Mouse (Mus musculus) bone marrow, adult 2 months (tissue): ENCODE results near the gene Tspan15. TPM values are rescaled to one million over a fixed set of nuclear protein-coding genes. Genes with fewer than 3 reads are reported as not detected.

ENCODE experiments used
- H3K27ac ChIP-seq: fragments of 200-500 bp; 2 replicates; pipeline ENCODE4 v1.5.1; 2012; ENCODE audit warnings: low read depth, mild to moderate bottlenecking, control low read depth, inconsistent platforms, low read length; ENCODE audit not compliant: control insufficient read depth, poor library complexity, insufficient read depth
- H3K4me1 ChIP-seq: fragments of 200-500 bp; 2 replicates; pipeline ENCODE4 v1.6.1; 2011; ENCODE audit warnings: low read length; ENCODE audit not compliant: control insufficient read depth, insufficient read depth
- H3K4me3 ChIP-seq: fragments of 200-500 bp; replicated peaks from 2 replicates; pipeline ENCODE3; 2011; ENCODE audit warnings: mild to moderate bottlenecking, low read depth, low read length, control low read depth; ENCODE audit not compliant: control insufficient read depth
- CTCF ChIP-seq: fragments of 200-500 bp; IDR thresholded peaks from 2 replicates; pipeline ENCODE4 v1.5.1; 2011; ENCODE audit warnings: low read length, control low read depth; ENCODE audit not compliant: control insufficient read depth, insufficient read depth
- POLR2A ChIP-seq: fragments of 200-500 bp; IDR thresholded peaks from 2 replicates; pipeline ENCODE4 v1.6.1; 2011; ENCODE audit warnings: low read depth, mild to moderate bottlenecking, control low read depth, low read length, borderline replicate concordance; ENCODE audit not compliant: control insufficient read depth
- WGBS: fragments of 180-500 bp; shearing (Covaris S2); methylation state at CpG from one replicate; pipeline ENCODE4 v1.1.7; 2018; 5-methylcytosine and 5-hydroxymethylcytosine counted together
- polyA plus RNA-seq: library from polyadenylated mRNA; stranded (reverse); fragments of >200 nt; gene quantifications from 2 replicates; pipeline ENCODE4 v1.2.4, GENCODE M21; 2011; ENCODE audit warnings: low replicate concordance; ENCODE audit not compliant: missing spikeins, insufficient read depth, insufficient read length

Gene Tspan15
- polyA plus RNA-seq, 1 experiment, result 5.3 TPM

DNA sequence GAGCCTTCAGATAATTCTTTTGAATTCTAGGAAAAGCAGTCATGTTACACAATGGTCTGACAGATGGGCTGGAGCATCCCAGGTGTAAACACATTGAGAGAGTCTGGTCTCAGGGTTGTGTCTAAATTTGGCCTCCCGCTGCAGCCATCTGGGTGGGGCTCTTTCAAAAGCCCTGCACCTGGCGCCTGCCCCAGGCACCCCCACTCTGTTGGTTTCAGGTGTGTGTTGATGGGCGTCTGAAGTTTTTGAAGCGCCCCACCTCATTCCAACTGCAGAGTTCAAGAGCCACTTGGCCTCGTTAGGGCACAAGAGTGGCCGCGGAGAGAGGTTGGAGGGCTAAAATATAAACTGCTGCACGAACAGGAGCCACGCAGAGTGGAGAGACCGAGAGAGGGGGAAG, 11.3 kb upstream of the Tspan15 start:
- TF ChIP-seq POLR2A (no peak), CTCF (no peak)
- no peak overlapping the region for H3K27ac ChIP-seq
- WGBS, result 80% methylated on average over 10 of the region's 10 CpGs
- no peaks in the 10 kb centered on the region; the same call in 1 of the 2 replicates for H3K4me1 ChIP-seq
- no peak overlapping the region for H3K4me3 ChIP-seq

DNA sequence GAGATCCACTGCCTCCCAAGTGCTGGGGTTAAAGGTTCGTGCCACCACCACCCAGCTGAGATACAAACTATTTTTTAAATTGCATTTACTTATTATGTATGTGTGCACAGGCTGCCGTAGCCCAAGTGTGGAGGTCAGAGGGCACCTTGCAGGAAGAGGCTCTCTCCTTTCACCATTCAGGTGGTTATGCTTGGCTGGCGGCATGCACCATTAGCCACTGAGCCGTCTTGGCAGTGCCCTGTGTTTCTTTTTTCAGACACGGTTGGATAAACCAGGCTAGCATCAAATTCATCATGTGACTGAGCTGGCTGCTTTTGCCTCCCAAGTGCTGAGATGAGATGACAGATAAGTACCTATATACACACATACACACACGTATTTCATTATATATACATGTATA, 8.2 kb upstream of the Tspan15 start:
- Histone ChIP-seq H3K4me1 (no peaks in the 10 kb centered on the region; the same call in 1 of the 2 replicates), H3K27ac (no peak overlapping the region), H3K4me3 (no peak overlapping the region)
- 67% methylated on average over 6 of the region's 6 CpGs for WGBS
- TF ChIP-seq CTCF (no peak), POLR2A (no peak)

DNA sequence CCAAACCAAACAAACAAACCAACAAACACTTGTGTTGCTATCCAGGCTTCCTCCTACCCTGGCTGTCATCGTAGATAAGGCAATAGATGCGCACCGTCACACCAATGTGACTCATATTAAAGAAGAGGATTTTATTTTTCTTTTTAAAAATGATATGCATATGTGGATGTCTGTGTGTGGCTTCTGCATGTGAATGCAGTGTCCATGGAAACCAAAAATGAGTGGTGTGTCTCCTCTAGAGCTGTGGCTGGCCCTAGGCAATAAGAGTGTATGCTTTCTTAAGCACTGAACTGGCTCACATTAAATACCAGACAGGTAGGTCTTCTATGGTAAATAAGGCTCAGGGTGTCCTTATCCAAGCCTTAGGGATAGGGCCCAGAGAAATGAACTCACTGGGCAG, 7.6 kb upstream of the Tspan15 start:
- no peak overlapping the region for H3K4me3 ChIP-seq
- TF ChIP-seq POLR2A (no peak), CTCF (no peak)
- WGBS, result 75% methylated on average over 3 of the region's 3 CpGs
- no peak overlapping the region for H3K27ac ChIP-seq
- H3K4me1 ChIP-seq, result no peaks in the 10 kb centered on the region; the same call in 1 of the 2 replicates

DNA sequence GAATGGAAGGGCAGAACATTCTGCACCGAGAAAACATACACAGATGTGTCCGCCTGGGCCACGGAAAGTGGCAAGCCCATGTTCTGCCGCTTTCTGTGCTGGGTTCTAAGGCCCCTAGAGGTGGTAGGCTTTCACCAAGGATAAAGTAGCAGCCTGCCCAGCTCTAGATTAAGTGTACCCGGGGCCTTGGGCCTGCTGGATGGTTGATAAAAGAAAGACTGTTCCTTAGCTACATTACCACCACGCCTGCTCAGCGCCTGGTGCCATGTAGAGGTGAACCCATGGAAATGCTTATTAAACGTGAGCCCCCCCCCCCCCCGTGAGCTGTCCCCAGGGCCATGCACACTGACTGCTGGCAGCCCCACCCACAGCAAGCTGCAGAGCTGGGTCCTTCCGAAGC, 6.2 kb upstream of the Tspan15 start:
- TF ChIP-seq CTCF (no peak), POLR2A (no peak)
- Histone ChIP-seq H3K27ac (no peak overlapping the region), H3K4me3 (no peak overlapping the region), H3K4me1 (no peaks in the 10 kb centered on the region; the same call in 1 of the 2 replicates)
- WGBS, result 43% methylated on average over 10 of the region's 10 CpGs

DNA sequence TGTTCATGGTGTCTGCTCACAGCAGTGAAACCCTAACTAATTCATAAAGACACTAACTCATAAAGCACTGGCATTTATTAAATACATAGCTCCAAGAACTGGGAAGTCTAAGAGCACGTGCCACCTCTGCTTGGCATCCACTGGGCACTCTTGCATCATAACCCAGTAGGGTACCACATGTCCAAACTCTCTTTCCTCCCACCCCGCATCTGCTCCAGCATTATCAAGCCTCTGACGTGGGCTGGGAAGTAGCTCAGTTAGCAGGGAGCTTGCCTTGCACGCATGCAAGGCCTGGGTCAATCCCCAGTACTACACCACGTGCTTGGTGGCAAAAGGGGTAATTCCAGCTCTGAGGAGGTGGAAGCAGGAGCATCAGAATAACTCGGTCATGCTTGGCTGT, 5.1 kb upstream of the Tspan15 start:
- Histone ChIP-seq H3K4me1 (no peaks in the 10 kb centered on the region; the same call in 1 of the 2 replicates), H3K4me3 (no peak overlapping the region), H3K27ac (peak overlapping the region; percentile 3; the same call in 1 of the 2 replicates)
- TF ChIP-seq POLR2A (no peak), CTCF (no peak)
- WGBS, result 78% methylated on average over 6 of the region's 6 CpGs

DNA sequence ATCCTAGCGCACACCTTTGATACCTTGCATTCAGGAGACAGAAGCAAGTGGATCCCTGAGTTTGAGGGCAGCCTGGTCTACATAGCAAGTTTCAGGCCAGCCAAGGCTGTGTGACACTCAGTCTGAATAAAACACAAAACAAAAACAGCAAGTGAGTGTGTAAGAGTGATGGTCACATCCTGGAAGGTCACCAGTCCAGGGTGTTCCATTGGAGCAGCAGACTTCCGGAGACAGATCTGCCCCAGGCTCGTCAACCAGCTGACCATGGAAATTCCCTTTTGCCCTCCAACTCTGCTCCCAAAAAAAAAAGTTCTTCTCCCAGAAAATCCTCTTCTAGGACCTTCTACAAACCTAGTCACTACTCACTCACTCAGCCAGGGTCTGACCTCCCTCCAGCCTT, 760 bp upstream of the Tspan15 start:
- 88% methylated on average over 3 of the region's 3 CpGs for WGBS
- no peaks in the 10 kb centered on the region; the same call in 1 of the 2 replicates for H3K4me1 ChIP-seq
- no peak overlapping the region for H3K4me3 ChIP-seq
- TF ChIP-seq POLR2A (no peak), CTCF (no peak)
- no peak overlapping the region for H3K27ac ChIP-seq

DNA sequence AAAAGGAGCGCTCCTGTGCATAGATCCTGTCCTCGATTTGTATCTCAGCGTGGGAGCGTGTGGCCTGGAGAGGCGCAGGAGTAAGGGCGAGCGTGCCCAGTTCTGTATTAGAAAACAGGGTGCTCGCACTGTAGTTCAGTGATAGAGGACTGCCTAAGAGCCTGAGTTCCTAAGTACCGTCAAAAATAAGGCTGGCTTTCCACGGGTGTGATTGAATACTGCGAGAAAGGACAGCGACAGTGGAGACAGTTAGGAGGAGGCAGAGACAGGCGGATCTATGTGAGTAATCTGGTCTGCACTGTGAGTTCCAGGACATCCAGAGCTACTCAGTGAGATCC, 313 bp upstream of the Tspan15 start:
- Histone ChIP-seq H3K4me1 (no peaks in the 10 kb centered on the region; the same call in 1 of the 2 replicates), H3K27ac (no peak overlapping the region), H3K4me3 (no peak overlapping the region)
- TF ChIP-seq CTCF, result no peak
- whole genome bisulfite sequencing, result 9% methylated on average over 13 of the region's 13 CpGs

DNA sequence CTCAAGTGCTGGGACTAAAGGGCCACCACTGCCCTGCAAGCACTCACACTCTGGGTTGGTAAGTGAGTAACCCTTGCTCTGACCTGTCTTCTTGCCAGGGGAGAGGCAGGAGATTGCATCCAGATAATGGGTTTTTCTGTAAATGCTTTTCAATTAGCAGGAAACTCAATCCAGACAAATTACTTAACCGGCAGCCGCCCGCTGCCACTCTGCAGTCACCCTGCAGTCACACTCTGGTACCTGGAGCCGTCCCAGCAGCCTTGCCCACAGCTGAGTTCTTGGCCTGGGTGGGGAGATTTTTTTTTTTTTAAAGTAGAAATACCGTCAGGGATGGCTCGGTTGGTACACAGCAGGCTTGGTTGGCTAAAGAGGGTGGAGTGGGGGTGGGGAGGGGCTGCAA, 2.9 kb downstream of the Tspan15 start:
- TF ChIP-seq POLR2A, result no peak
- TF ChIP-seq CTCF, result no peak
- H3K4me1 ChIP-seq, result no peaks in the 10 kb centered on the region; the same call in 1 of the 2 replicates
- 81% methylated on average over 6 of the region's 6 CpGs for WGBS

DNA sequence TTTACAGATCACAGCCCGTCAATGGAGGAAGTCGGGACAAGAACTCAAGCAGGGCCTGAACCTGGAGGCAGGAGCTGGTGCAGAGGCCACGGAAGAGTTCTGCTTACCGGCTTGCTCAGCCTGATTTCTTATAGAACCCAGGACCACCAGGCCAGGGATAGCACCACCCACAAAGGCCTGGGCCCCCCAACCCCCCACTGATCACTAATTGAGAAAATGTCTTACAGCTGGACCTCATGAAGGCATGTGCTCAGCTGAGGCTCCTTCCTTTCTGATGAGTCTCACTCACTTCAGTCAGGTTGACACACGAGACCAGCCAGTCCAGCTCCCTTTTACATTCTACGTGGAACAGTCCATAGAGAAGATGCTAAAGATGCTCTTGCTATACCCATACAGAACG, 5.2 kb downstream of the Tspan15 start:
- TF ChIP-seq CTCF, result no peak
- TF ChIP-seq POLR2A, result no peak
- Histone ChIP-seq H3K27ac (no peak overlapping the region), H3K4me3 (no peak overlapping the region), H3K4me1 (no peaks in the 10 kb centered on the region)
- 72% methylated on average over 7 of the region's 7 CpGs for WGBS

More for the DNA sequence above, 2.9 kb downstream of the Tspan15 start:
- H3K4me3 ChIP-seq, result no peak overlapping the region
- H3K27ac ChIP-seq, result no peak overlapping the region
